Mouse (Mus musculus): ENCODE measurements around the gene Hoxb9. TPM values are rescaled to one million over a fixed set of nuclear protein-coding genes. Genes with fewer than 3 reads are reported as not detected.

Hoxb9 gene
- polyA plus RNA-seq, 1 experiment from 2014 or later = 0.09 TPM

- peaks cover 99% of the 10 kb centered on the region for H3K27me3 ChIP-seq
- 1% methylated on average over 3 of the region's 3 CpGs for WGBS
- no peak overlapping the region for H3K27ac ChIP-seq
- ATAC-seq (ENCODE audit: insufficient number of reproducible peaks, insufficient read depth, low FRiP score, low TSS enrichment) = no peak
- no peak overlapping the region for H3K4me2 ChIP-seq (replicated peaks)
- H3K36me3 ChIP-seq = no peaks in the 10 kb centered on the region
- no peaks in the 10 kb centered on the region for H3K9me3 ChIP-seq
- H3K4me3 ChIP-seq = no peak overlapping the region
- H3K4me1 ChIP-seq = no peaks in the 10 kb centered on the region
- no peak overlapping the region for H3K9ac ChIP-seq
These were observed 26.2 kb downstream of the Hoxb9 start for GRCm38 (mm10) chr11:96297428-96297827.

- H3K9ac ChIP-seq = no peak overlapping the region
- 2% methylated on average over 11 of the region's 11 CpGs for WGBS
- no peaks in the 10 kb centered on the region for H3K9me3 ChIP-seq
- H3K27me3 ChIP-seq = peaks cover 99% of the 10 kb centered on the region
- ATAC-seq (ENCODE audit: insufficient number of reproducible peaks, insufficient read depth, low FRiP score, low TSS enrichment) = no peak
- H3K36me3 ChIP-seq = no peaks in the 10 kb centered on the region
- no peak overlapping the region for H3K27ac ChIP-seq
- H3K4me2 ChIP-seq (replicated peaks) = no peak overlapping the region
- no peak overlapping the region for H3K4me3 ChIP-seq
- no peaks in the 10 kb centered on the region for H3K4me1 ChIP-seq
These were observed 26.8 kb downstream of the Hoxb9 start for GRCm38 (mm10) chr11:96297968-96298635.

GRCm38 (mm10) chr11:96298895-96299667 is 27.8 kb downstream of the Hoxb9 start:
- Histone ChIP-seq H3K36me3 (no peaks in the 10 kb centered on the region), H3K9ac (no peak overlapping the region), H3K4me1 (no peaks in the 10 kb centered on the region), H3K9me3 (no peaks in the 10 kb centered on the region), H3K27ac (no peak overlapping the region), H3K27me3 (peaks cover 99% of the 10 kb centered on the region), H3K4me3 (peak overlapping the region; percentile 15; the same call in 1 of the 2 replicates), H3K4me2 (replicated peaks) (peak overlapping the region; percentile 19; the same call in 1 of the 2 replicates)
- WGBS = under 1% methylated on average over 66 of the region's 66 CpGs
- ATAC-seq (ENCODE audit: insufficient number of reproducible peaks, insufficient read depth, low FRiP score, low TSS enrichment) = no peak

GRCm38 (mm10) chr11:96299781-96300180 is 28.5 kb downstream of the Hoxb9 start:
- 1% methylated on average over 9 of the region's 9 CpGs for WGBS
- Histone ChIP-seq H3K9me3 (no peaks in the 10 kb centered on the region), H3K27me3 (peaks cover 99% of the 10 kb centered on the region), H3K9ac (no peak overlapping the region), H3K4me3 (no peak overlapping the region), H3K36me3 (no peaks in the 10 kb centered on the region), H3K4me1 (no peaks in the 10 kb centered on the region), H3K27ac (no peak overlapping the region), H3K4me2 (replicated peaks) (no peak overlapping the region)
- ATAC-seq (ENCODE audit: insufficient number of reproducible peaks, insufficient read depth, low FRiP score, low TSS enrichment) = no peak

- 1% methylated on average over 35 of the region's 35 CpGs for WGBS
- Histone ChIP-seq H3K36me3 (no peaks in the 10 kb centered on the region), H3K9ac (no peak overlapping the region), H3K27me3 (peaks cover 100% of the 10 kb centered on the region), H3K4me2 (replicated peaks) (no peak overlapping the region), H3K9me3 (no peaks in the 10 kb centered on the region), H3K4me1 (no peaks in the 10 kb centered on the region), H3K27ac (no peak overlapping the region), H3K4me3 (no peak overlapping the region)
- ATAC-seq (ENCODE audit: insufficient number of reproducible peaks, insufficient read depth, low FRiP score, low TSS enrichment) = no peak
These were observed 29.3 kb downstream of the Hoxb9 start for GRCm38 (mm10) chr11:96300354-96301063.

GRCm38 (mm10) chr11:96301064-96301431 is 29.8 kb downstream of the Hoxb9 start:
- no peak for ATAC-seq (ENCODE audit: insufficient number of reproducible peaks, insufficient read depth, low FRiP score, low TSS enrichment)
- H3K4me3 ChIP-seq = no peak overlapping the region
- WGBS = 1% methylated on average over 10 of the region's 10 CpGs
- no peak overlapping the region for H3K27ac ChIP-seq
- no peaks in the 10 kb centered on the region for H3K9me3 ChIP-seq
- no peaks in the 10 kb centered on the region for H3K4me1 ChIP-seq
- peaks cover 100% of the 10 kb centered on the region for H3K27me3 ChIP-seq
- H3K36me3 ChIP-seq = no peaks in the 10 kb centered on the region
- no peak overlapping the region for H3K9ac ChIP-seq
- no peak overlapping the region for H3K4me2 ChIP-seq (replicated peaks)

GRCm38 (mm10) chr11:96301837-96302236 is 30.6 kb downstream of the Hoxb9 start:
- Histone ChIP-seq H3K9ac (no peak overlapping the region), H3K27me3 (peaks cover 100% of the 10 kb centered on the region), H3K4me1 (no peaks in the 10 kb centered on the region), H3K4me2 (replicated peaks) (no peak overlapping the region), H3K36me3 (no peaks in the 10 kb centered on the region), H3K9me3 (no peaks in the 10 kb centered on the region), H3K27ac (no peak overlapping the region), H3K4me3 (no peak overlapping the region)
- ATAC-seq (ENCODE audit: insufficient number of reproducible peaks, insufficient read depth, low FRiP score, low TSS enrichment) = no peak
- WGBS = under 1% methylated on average over 15 of the region's 15 CpGs

GRCm38 (mm10) chr11:96302381-96303150 is 31.3 kb downstream of the Hoxb9 start:
- Histone ChIP-seq H3K9me3 (no peaks in the 10 kb centered on the region), H3K9ac (no peak overlapping the region), H3K27me3 (peaks cover 100% of the 10 kb centered on the region), H3K27ac (no peak overlapping the region), H3K4me2 (replicated peaks) (no peak overlapping the region), H3K4me1 (no peaks in the 10 kb centered on the region), H3K4me3 (no peak overlapping the region), H3K36me3 (no peaks in the 10 kb centered on the region)
- ATAC-seq (ENCODE audit: insufficient number of reproducible peaks, insufficient read depth, low FRiP score, low TSS enrichment) = no peak
- 4% methylated on average over 23 of the region's 23 CpGs for WGBS

- Histone ChIP-seq H3K4me3 (peak within 1 kb of the TSS; percentile 12; the same call in 1 of the 2 replicates), H3K27ac (no peak within 1 kb of the TSS), H3K9me3 (no peaks in the 10 kb centered on the region), H3K9ac (no peak within 1 kb of the TSS), H3K4me1 (no peaks in the 10 kb centered on the region), H3K36me3 (no peaks in the 10 kb centered on the region), H3K27me3 (peaks cover 100% of the 10 kb centered on the region), H3K4me2 (replicated peaks) (peak within 1 kb of the TSS; percentile 23; the same call in 1 of the 2 replicates)
- ATAC-seq (ENCODE audit: insufficient number of reproducible peaks, insufficient read depth, low FRiP score, low TSS enrichment) = no peak
- 1% methylated on average over 69 of the region's 69 CpGs for whole genome bisulfite sequencing
These were observed 32.2 kb downstream of the Hoxb9 start, which contains the start of gene Hoxb5 for GRCm38 (mm10) chr11:96303151-96304099. Gene Hoxb5, plus strand, starts transcription at chr11:96303336.

- 2% methylated on average over 38 of the region's 38 CpGs for WGBS
- H3K27me3 ChIP-seq = peaks cover 100% of the 10 kb centered on the region
- no peaks in the 10 kb centered on the region for H3K9me3 ChIP-seq
- H3K4me3 ChIP-seq = no peak overlapping the region
- H3K4me1 ChIP-seq = no peaks in the 10 kb centered on the region
- H3K4me2 ChIP-seq (replicated peaks) = no peak overlapping the region
- no peaks in the 10 kb centered on the region for H3K36me3 ChIP-seq
- no peak for ATAC-seq (ENCODE audit: insufficient number of reproducible peaks, insufficient read depth, low FRiP score, low TSS enrichment)
- H3K27ac ChIP-seq = no peak overlapping the region
- H3K9ac ChIP-seq = no peak overlapping the region
These were observed 33.3 kb downstream of the Hoxb9 start for GRCm38 (mm10) chr11:96304381-96305195.

Data from embryonic facial prominence, embryonic 12.5 days (tissue).